Mouse (Mus musculus) E14TG2a.4 (cell line): Measurements from ENCODE around the gene Pou6f1.

ENCODE experiments used
- H3K27me3 ChIP-seq: 2 replicates; pipeline ENCODE4 v1.6.1; 2014; ENCODE audit warnings: low read length, control low read depth; ENCODE audit not compliant: insufficient read depth
- H3K36me3 ChIP-seq: 2 replicates; pipeline ENCODE4 v1.6.1; 2014; ENCODE audit warnings: low read length, control low read depth; ENCODE audit not compliant: insufficient read depth
- H3K4me1 ChIP-seq: replicated peaks from 2 replicates; pipeline ENCODE4 v1.6.1; 2014; ENCODE audit warnings: low read depth, low read length, control low read depth
- H3K4me3 ChIP-seq: replicated peaks from 2 replicates; pipeline ENCODE4 v1.5.1; 2014; ENCODE audit warnings: mild to moderate bottlenecking, low read length
- H3K9me3 ChIP-seq: 2 replicates; pipeline ENCODE4 v1.6.1; 2014; ENCODE audit warnings: low read length, control low read depth
- CTCF ChIP-seq: conservative IDR thresholded peaks from 2 replicates; pipeline ENCODE4 v1.5.1; 2014; ENCODE audit warnings: low read length
- NANOG ChIP-seq: IDR thresholded peaks from 2 replicates; pipeline ENCODE4 v1.6.1; 2014; ENCODE audit warnings: borderline replicate concordance, low read length, mixed read lengths
- POU5F1 ChIP-seq: IDR thresholded peaks from 2 replicates; pipeline ENCODE4 v1.6.1; 2014; ENCODE audit warnings: low read length, borderline replicate concordance

The Pou6f1 gene

DNA sequence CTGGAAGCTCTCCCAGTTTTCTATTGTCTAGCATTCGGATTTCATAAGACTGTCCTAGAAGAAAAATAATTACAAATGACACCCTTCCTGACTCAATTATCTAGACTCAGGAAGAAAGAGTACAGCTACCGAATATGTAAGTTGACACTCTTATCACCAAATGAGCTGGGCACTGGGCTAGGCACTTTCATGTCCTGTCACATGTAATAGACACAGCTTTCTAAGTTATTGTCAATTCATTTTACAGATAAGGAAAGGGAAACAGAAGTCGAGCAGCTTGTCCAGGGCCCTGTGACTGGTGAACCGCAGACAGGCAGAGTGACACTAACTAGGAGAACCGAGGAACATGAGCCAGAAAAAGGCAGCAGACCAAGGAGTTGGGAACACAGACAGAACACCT lies 71.9 kb downstream of the Pou6f1 start:
- TF ChIP-seq CTCF (no peak), POU5F1 (no peak), NANOG (no peak)
- Histone ChIP-seq H3K36me3 (peaks cover 11% of the 10 kb centered on the region), H3K4me3 (no peak overlapping the region), H3K9me3 (no peaks in the 10 kb centered on the region), H3K27me3 (no peaks in the 10 kb centered on the region), H3K4me1 (no peaks in the 10 kb centered on the region; the same call in 1 of the 2 replicates)

DNA sequence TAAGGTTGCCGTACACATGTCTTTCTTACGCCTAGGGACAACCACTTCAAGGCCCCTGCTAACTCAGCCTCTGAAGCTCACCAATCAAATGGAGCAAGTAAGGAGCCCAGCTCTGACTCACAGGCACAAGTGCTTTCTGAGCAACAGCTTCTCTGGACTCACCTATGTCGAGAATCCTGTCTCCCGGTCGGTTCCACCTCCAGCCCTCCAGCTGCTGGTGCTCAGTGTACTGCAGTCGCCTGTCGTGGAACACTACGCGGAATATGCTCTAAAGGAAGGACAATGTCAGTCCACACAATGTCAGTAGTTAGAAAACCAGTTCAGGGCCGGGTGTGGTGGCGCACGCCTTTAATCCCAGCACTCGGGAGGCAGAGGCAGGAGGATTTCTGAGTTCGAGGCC lies 74.4 kb downstream of the Pou6f1 start:
- TF ChIP-seq POU5F1 (no peak), CTCF (no peak), NANOG (no peak)
- H3K4me1 ChIP-seq: no peaks in the 10 kb centered on the region; the same call in 1 of the 2 replicates
- peaks cover 14% of the 10 kb centered on the region for H3K36me3 ChIP-seq
- H3K4me3 ChIP-seq: no peak overlapping the region
- no peaks in the 10 kb centered on the region for H3K9me3 ChIP-seq
- no peaks in the 10 kb centered on the region for H3K27me3 ChIP-seq
